In genomic region chr11:56013510-56014057, GRCm38 (mm10) we compare ENCODE assay signal across 13 mouse cellular contexts. TPM values are rescaled to one million over a fixed set of nuclear protein-coding genes. Genes with fewer than 3 reads are reported as not detected.
DNase-seq lines count a peak whose midpoint lies in the region; ATAC-seq and TF ChIP-seq lines count a peak whose summit lies in the region.
"Had no signal": no experiment of that assay in that cellular context is flagged by ENCODE, and none has a peak within 500 bp of the region (broad histone marks: within the 10 kb centered on the region; RNA-seq: fewer than 3 reads in every experiment).

No protein-coding gene starts in this region.

- TF ChIP-seq POLR2A in kidney, adult 2 months (IDR thresholded peaks at IDR 0.05; ENCODE audit: low read depth, low read length), result no peak

- no peak overlapping the region for H3K4me3 ChIP-seq in intestine, postnatal 0 days (ENCODE audit: low read depth, low read length)
- H3K4me3 ChIP-seq in intestine, embryonic 15.5 days (replicated peaks), result no peak overlapping the region
- no peak overlapping the region for H3K4me3 ChIP-seq in lung, embryonic 15.5 days
- no peak overlapping the region for H3K4me3 ChIP-seq in kidney, adult 2 months (ENCODE audit: insufficient read depth, low read depth, low read length)
- H3K4me3 ChIP-seq: limb, embryonic 12.5 days; myocyte had no signal

- H3K9ac ChIP-seq in intestine, postnatal 0 days (ENCODE audit: low read depth, low read length), result no peak overlapping the region
- H3K9ac ChIP-seq in intestine, embryonic 15.5 days, result no peak overlapping the region
- no peak overlapping the region for H3K9ac ChIP-seq in lung, embryonic 15.5 days
- H3K9ac ChIP-seq: limb, embryonic 12.5 days had no signal

- peak; percentile 74 for TF ChIP-seq CTCF in intestine, postnatal 0 days (IDR thresholded peaks at IDR 0.05; ENCODE audit: low read depth)
- no peak for TF ChIP-seq CTCF in kidney, adult 2 months (conservative IDR thresholded peaks at IDR 0.05; ENCODE audit: insufficient read depth, insufficient read length, low read depth, low read length)

- H3K27me3 ChIP-seq in intestine, postnatal 0 days (replicated peaks; ENCODE audit: control insufficient read depth, insufficient read depth, low read length), result no peaks in the 10 kb centered on the region
- H3K27me3 ChIP-seq in intestine, embryonic 15.5 days (replicated peaks), result no peaks in the 10 kb centered on the region
- H3K27me3 ChIP-seq in lung, embryonic 15.5 days, result no peaks in the 10 kb centered on the region
- no peaks in the 10 kb centered on the region for H3K27me3 ChIP-seq in kidney, adult 2 months (replicated peaks; ENCODE audit: control insufficient read depth, insufficient read depth, low read length)
- H3K27me3 ChIP-seq: limb, embryonic 12.5 days had no signal

- DNase-seq in cerebellum, adult 9-10 months, result peak; percentile 2
- DNase-seq in cerebellum, adult 11-12 months, result no peak
- no peak for DNase-seq in lung, postnatal 14 days
- peak; percentile 29 to 51 for DNase-seq in left cerebral cortex, postnatal 25 days (ENCODE audit: low spot score in 2 of 2)
- DNase-seq in kidney, adult 2 months, result no peak

- H3K4me2 ChIP-seq in intestine, postnatal 0 days (replicated peaks; ENCODE audit: low read depth), result no peak overlapping the region
- H3K4me2 ChIP-seq in intestine, embryonic 15.5 days (replicated peaks), result no peak overlapping the region
- H3K4me2 ChIP-seq in lung, embryonic 15.5 days, result no peak overlapping the region
- H3K4me2 ChIP-seq: limb, embryonic 12.5 days had no signal

- intact Hi-C loops in left cerebral cortex, postnatal 25 days (cut with DNase I), result loop anchor here (1.0 kb wide), 1 partner anchor 95 kb away; no protein-coding TSS in a partner anchor

- ATAC-seq in intestine, postnatal 0 days, result no peak
- no peak for ATAC-seq in intestine, embryonic 15.5 days
- peak; percentile 78 for ATAC-seq in lung, embryonic 15.5 days (ENCODE audit: borderline replicate concordance, extremely low read depth, low FRiP score, low TSS enrichment)

- no peaks in the 10 kb centered on the region for H3K4me1 ChIP-seq in intestine, postnatal 0 days (replicated peaks; ENCODE audit: control insufficient read depth, insufficient read depth, low read length)
- H3K4me1 ChIP-seq in intestine, embryonic 15.5 days (replicated peaks), result no peaks in the 10 kb centered on the region
- 0 out of 2 replicates have a peak, but pooled peaks cover 3% of the 10 kb centered on the region for H3K4me1 ChIP-seq in lung, embryonic 15.5 days
- no peaks in the 10 kb centered on the region for H3K4me1 ChIP-seq in kidney, adult 2 months (ENCODE audit: control insufficient read depth, insufficient read depth, low read length)
- H3K4me1 ChIP-seq: limb, embryonic 12.5 days had no signal

- 43% methylated on average over 9 of the region's 9 CpGs for WGBS in intestine, postnatal 0 days
- 48% methylated on average over 9 of the region's 9 CpGs for whole genome bisulfite sequencing in intestine, embryonic 15.5 days
- WGBS in lung, embryonic 15.5 days, result 30% methylated on average over 9 of the region's 9 CpGs
- WGBS in kidney, adult 2 months, result 40% methylated on average over 9 of the region's 9 CpGs

- no peak overlapping the region for H3K27ac ChIP-seq in intestine, postnatal 0 days (ENCODE audit: low read depth, low read length)
- no peak overlapping the region for H3K27ac ChIP-seq in intestine, embryonic 15.5 days
- no peak overlapping the region for H3K27ac ChIP-seq in lung, embryonic 15.5 days
- no peak overlapping the region for H3K27ac ChIP-seq in kidney, adult 2 months (ENCODE audit: insufficient read depth, low read depth, low read length)
- H3K27ac ChIP-seq: limb, embryonic 12.5 days had no signal

- no peaks in the 10 kb centered on the region for H3K36me3 ChIP-seq in intestine, postnatal 0 days (ENCODE audit: control insufficient read depth, insufficient read depth)
- no peaks in the 10 kb centered on the region for H3K36me3 ChIP-seq in intestine, embryonic 15.5 days
- H3K36me3 ChIP-seq in lung, embryonic 15.5 days, result no peaks in the 10 kb centered on the region
- no peaks in the 10 kb centered on the region for H3K36me3 ChIP-seq in kidney, adult 2 months (ENCODE audit: control insufficient read depth, insufficient read depth, low read length)
- H3K36me3 ChIP-seq: limb, embryonic 12.5 days had no signal

- H3K9me3 ChIP-seq in intestine, postnatal 0 days (ENCODE audit: control insufficient read depth), result no peaks in the 10 kb centered on the region
- no peaks in the 10 kb centered on the region for H3K9me3 ChIP-seq in intestine, embryonic 15.5 days
- no peaks in the 10 kb centered on the region for H3K9me3 ChIP-seq in lung, embryonic 15.5 days
- H3K9me3 ChIP-seq: limb, embryonic 12.5 days had no signal

RNA-seq across cellular contexts. Expression of gene Nmur2, which starts 27.2 kb away (rescaled TPM):
- 0.44 and 0.73 TPM in 2 replicates for polyA plus RNA-seq in intestine, postnatal 0 days (2015; fragmentation: Nextera tagmentation; extraction: Ambion mirVana)
- polyA plus RNA-seq in intestine, embryonic 15.5 days (2015; fragmentation: Nextera tagmentation; extraction: Ambion mirVana), result 0.38 and 0.47 TPM in 2 replicates
- polyA plus RNA-seq in lung, embryonic 15.5 days (2015; fragmentation: Nextera tagmentation; extraction: Ambion mirVana), result 0.04 TPM in 1 of 2 replicates, not detected in the other
- total RNA-seq in left cerebral cortex, postnatal 25 days (2021), result not detected
- not detected in 2 replicates for polyA plus RNA-seq in kidney, adult 2 months (2012; rRNA removed)
- total RNA-seq: common myeloid progenitor, adult 5-6 weeks; hematopoietic stem cell, adult 5-6 weeks had no signal
- polyA plus RNA-seq: kidney, embryonic 14.5 days; limb, embryonic 12.5 days; myocyte had no signal

Comparison
In these comparisons a context has a peak if more than half of its experiments do, and no peak if none do; other contexts are left out.
1. DNase-seq: peak in cerebellum, adult 9-10 months (single experiment) and left cerebral cortex, postnatal 25 days (2 of 2); none in cerebellum, adult 11-12 months (single experiment), lung, postnatal 14 days (single experiment) and kidney, adult 2 months (single experiment).